Mouse (Mus musculus): ENCODE data around the gene Trappc3. TPM values are rescaled to one million over a fixed set of nuclear protein-coding genes. Genes with fewer than 3 reads are reported as not detected.

The Trappc3 gene
- polyA plus RNA-seq, 1 experiment from 2014 or later, result 17.8 TPM

DNA sequence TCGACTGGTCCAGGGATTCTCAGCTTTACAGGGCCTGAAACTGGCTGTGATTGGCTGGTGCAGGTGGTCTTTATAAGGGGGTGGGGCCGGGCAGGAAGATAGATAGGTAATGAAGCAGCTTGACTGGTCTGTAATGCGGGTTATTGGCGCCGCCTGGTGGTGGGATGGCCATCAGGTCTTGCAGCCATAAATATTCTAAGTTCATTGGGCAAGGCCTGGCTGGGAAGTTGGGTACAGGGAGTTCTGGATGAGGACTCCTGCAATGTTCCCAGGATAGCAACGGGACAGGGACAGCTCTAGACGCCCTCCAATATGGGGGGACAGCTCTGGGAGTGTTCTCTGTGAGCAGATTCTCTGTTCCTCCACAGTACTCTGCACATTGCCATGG is 47.8 kb downstream of the Trappc3 start:
- Histone ChIP-seq H3K4me2 (replicated peaks; ENCODE audit: low read depth, low read length) (peak overlapping the region; percentile 37), H3K27ac (ENCODE audit: low read depth, low read length) (no peak overlapping the region), H3K4me3 (ENCODE audit: low read depth, low read length) (peak overlapping the region; percentile 25), H3K27me3 (ENCODE audit: control insufficient read depth, insufficient read depth, low read length) (no peaks in the 10 kb centered on the region), H3K36me3 (ENCODE audit: control insufficient read depth, insufficient read depth, low read length) (no peaks in the 10 kb centered on the region), H3K9me3 (ENCODE audit: control insufficient read depth, low read length) (no peaks in the 10 kb centered on the region), H3K9ac (ENCODE audit: low read depth, low read length) (peak overlapping the region; percentile 17; the same call in 1 of the 2 replicates), H3K4me1 (replicated peaks; ENCODE audit: control insufficient read depth, insufficient read depth, low read length) (no peaks in the 10 kb centered on the region)
- ATAC-seq (ENCODE audit: low FRiP score) (peak; percentile 86), DNase-seq (ENCODE audit: low spot score) (peak; percentile 95)
- WGBS, result 2% methylated on average over 7 of the region's 7 CpGs

DNA sequence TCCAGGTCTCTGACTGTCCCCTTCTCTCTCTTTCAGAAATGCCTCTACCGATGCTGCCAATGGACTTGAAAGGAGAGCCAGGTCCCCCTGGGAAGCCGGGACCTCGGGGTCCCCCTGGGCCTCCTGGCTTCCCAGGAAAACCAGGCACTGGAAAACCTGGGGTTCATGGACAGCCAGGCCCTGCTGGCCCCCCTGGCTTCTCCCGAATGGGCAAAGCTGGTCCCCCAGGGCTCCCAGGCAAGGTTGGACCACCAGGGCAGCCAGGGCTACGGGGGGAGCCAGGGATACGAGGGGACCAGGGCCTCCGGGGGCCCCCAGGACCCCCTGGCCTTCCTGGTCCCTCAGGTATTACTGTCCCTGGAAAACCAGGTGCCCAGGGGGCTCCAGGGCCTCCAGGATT is 48.2 kb downstream of the Trappc3 start:
- Histone ChIP-seq H3K36me3 (ENCODE audit: control insufficient read depth, insufficient read depth, low read length) (no peaks in the 10 kb centered on the region), H3K4me2 (replicated peaks; ENCODE audit: low read depth, low read length) (no peak overlapping the region), H3K27me3 (ENCODE audit: control insufficient read depth, insufficient read depth, low read length) (no peaks in the 10 kb centered on the region), H3K9ac (ENCODE audit: low read depth, low read length) (no peak overlapping the region), H3K4me3 (ENCODE audit: low read depth, low read length) (no peak overlapping the region), H3K27ac (ENCODE audit: low read depth, low read length) (no peak overlapping the region), H3K9me3 (ENCODE audit: control insufficient read depth, low read length) (no peaks in the 10 kb centered on the region), H3K4me1 (replicated peaks; ENCODE audit: control insufficient read depth, insufficient read depth, low read length) (no peaks in the 10 kb centered on the region)
- ATAC-seq (ENCODE audit: low FRiP score) (no peak), DNase-seq (ENCODE audit: low spot score) (no peak)
- 75% methylated on average over 7 of the region's 7 CpGs for WGBS

DNA sequence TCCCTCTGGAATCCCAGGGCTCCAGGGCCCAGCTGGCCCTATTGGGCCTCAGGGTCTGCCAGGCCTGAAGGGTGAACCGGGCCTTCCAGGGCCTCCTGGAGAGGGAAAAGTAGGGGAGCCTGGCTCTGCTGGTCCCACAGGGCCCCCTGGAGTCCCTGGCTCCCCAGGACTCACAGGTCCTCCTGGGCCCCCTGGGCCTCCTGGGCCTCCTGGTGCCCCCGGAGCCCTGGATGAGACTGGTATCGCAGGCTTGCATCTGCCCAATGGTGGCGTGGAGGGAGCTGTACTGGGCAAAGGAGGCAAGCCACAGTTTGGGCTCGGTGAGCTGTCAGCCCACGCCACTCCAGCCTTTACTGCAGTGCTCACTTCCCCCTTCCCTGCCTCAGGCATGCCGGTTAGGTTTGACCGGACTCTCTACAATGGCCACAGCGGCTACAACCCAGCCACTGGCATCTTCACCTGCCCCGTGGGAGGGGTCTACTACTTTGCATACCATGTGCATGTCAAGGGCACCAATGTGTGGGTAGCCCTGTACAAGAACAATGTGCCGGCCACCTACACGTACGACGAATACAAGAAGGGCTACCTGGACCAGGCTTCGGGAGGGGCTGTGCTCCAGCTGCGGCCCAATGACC is 49.6 kb downstream of the Trappc3 start:
- H3K27ac ChIP-seq (ENCODE audit: low read depth, low read length), result no peak overlapping the region
- H3K4me2 ChIP-seq (replicated peaks; ENCODE audit: low read depth, low read length), result no peak overlapping the region
- ATAC-seq (ENCODE audit: low FRiP score) (no peak), DNase-seq (ENCODE audit: low spot score) (no peak)
- H3K36me3 ChIP-seq (ENCODE audit: control insufficient read depth, insufficient read depth, low read length), result peaks cover 7% of the 10 kb centered on the region
- no peaks in the 10 kb centered on the region for H3K4me1 ChIP-seq (replicated peaks; ENCODE audit: control insufficient read depth, insufficient read depth, low read length)
- H3K9me3 ChIP-seq (ENCODE audit: control insufficient read depth, low read length), result no peaks in the 10 kb centered on the region
- no peaks in the 10 kb centered on the region for H3K27me3 ChIP-seq (ENCODE audit: control insufficient read depth, insufficient read depth, low read length)
- H3K4me3 ChIP-seq (ENCODE audit: low read depth, low read length), result no peak overlapping the region
- WGBS, result 88% methylated on average over 16 of the region's 16 CpGs
- no peak overlapping the region for H3K9ac ChIP-seq (ENCODE audit: low read depth, low read length)

DNA sequence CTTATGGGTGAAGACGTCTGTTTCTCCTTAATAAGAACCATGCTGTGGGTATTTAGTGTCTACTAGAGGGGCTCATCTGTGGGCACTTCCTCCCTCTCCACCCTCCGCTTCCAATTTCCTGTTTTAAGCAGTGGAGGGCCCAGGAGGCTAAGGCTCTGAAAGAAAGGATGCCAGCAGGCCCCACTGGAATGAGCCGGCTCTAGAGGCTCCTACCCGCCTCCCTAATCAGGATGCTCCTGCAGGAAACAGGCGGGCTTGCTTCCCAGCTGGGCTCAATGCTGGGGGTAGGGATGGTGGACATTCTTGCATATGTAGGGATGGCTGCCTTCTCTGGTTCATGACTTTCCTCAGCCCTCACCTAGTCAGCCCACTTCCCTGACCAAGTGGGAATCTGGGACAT is 51.1 kb downstream of the Trappc3 start:
- no peaks in the 10 kb centered on the region for H3K4me1 ChIP-seq (replicated peaks; ENCODE audit: control insufficient read depth, insufficient read depth, low read length)
- no peaks in the 10 kb centered on the region for H3K9me3 ChIP-seq (ENCODE audit: control insufficient read depth, low read length)
- ATAC-seq (ENCODE audit: low FRiP score) (no peak), DNase-seq (ENCODE audit: low spot score) (no peak)
- no peak overlapping the region for H3K4me2 ChIP-seq (replicated peaks; ENCODE audit: low read depth, low read length)
- H3K9ac ChIP-seq (ENCODE audit: low read depth, low read length), result no peak overlapping the region
- H3K27ac ChIP-seq (ENCODE audit: low read depth, low read length), result 0 out of 2 replicates have a peak overlapping the region, but pooled peaks have one; percentile 10
- no peak overlapping the region for H3K4me3 ChIP-seq (ENCODE audit: low read depth, low read length)
- no peaks in the 10 kb centered on the region for H3K27me3 ChIP-seq (ENCODE audit: control insufficient read depth, insufficient read depth, low read length)
- 38% methylated on average over 5 of the region's 5 CpGs for WGBS
- peaks cover 13% of the 10 kb centered on the region for H3K36me3 ChIP-seq (ENCODE audit: control insufficient read depth, insufficient read depth, low read length)

DNA sequence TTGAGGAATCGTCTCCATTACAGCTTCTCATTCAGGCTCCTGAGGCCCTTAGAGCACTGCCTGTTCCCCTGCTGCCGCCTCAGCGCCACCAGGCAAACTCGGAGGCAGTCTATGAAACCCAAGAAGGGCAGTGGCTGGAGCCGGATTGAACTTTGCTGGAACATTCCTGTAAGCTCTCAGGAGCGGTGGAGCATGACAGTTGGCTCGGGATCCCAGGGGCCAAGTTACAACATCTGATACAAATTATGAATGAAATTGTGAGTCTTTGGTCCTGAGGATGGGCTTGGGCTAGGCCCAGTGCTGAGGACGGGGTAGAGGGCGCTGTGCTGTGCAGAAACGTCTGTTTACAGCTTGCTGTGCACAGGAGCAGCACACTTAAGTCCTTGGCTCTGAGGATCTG is 52.3 kb downstream of the Trappc3 start:
- DNase-seq (ENCODE audit: low spot score), result no peak
- WGBS, result 51% methylated on average over 10 of the region's 10 CpGs

DNA sequence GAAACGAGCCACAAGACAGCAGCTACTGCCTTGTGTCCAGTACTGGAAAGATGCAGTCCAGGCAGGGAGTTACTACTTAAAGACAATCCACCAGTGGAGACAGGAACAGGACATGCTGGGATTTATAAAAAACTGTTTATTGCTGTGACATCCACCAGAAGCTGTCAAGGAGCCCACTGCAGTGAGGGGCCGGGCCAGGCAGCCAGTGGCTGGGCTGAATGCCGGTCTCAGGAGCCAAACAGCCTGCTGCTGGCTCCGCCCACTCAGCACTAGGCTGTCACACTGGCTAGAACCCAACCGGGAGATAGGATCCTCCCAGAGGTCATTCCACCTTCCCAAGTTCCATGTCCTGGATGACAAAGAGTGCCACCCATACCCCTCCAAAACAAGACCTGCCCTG is 53.8 kb downstream of the Trappc3 start:
- Histone ChIP-seq H3K27me3 (ENCODE audit: control insufficient read depth, insufficient read depth, low read length) (no peaks in the 10 kb centered on the region), H3K9ac (ENCODE audit: low read depth, low read length) (no peak overlapping the region), H3K9me3 (ENCODE audit: control insufficient read depth, low read length) (no peaks in the 10 kb centered on the region), H3K4me3 (ENCODE audit: low read depth, low read length) (no peak overlapping the region), H3K4me2 (replicated peaks; ENCODE audit: low read depth, low read length) (no peak overlapping the region), H3K36me3 (ENCODE audit: control insufficient read depth, insufficient read depth, low read length) (peaks cover 15% of the 10 kb centered on the region), H3K4me1 (replicated peaks; ENCODE audit: control insufficient read depth, insufficient read depth, low read length) (no peaks in the 10 kb centered on the region), H3K27ac (ENCODE audit: low read depth, low read length) (no peak overlapping the region)
- DNase-seq (ENCODE audit: low spot score), result no peak
- 45% methylated on average over 5 of the region's 5 CpGs for WGBS
- ATAC-seq (ENCODE audit: low FRiP score), result no peak

More for the DNA sequence above, 52.3 kb downstream of the Trappc3 start:
- peaks cover 15% of the 10 kb centered on the region for H3K36me3 ChIP-seq (ENCODE audit: control insufficient read depth, insufficient read depth, low read length)
- 0 out of 2 replicates have a peak overlapping the region, but pooled peaks have one; percentile 17 for H3K27ac ChIP-seq (ENCODE audit: low read depth, low read length)
- no peak overlapping the region for H3K4me3 ChIP-seq (ENCODE audit: low read depth, low read length)
- no peak overlapping the region for H3K9ac ChIP-seq (ENCODE audit: low read depth, low read length)
- H3K27me3 ChIP-seq (ENCODE audit: control insufficient read depth, insufficient read depth, low read length), result no peaks in the 10 kb centered on the region
- no peaks in the 10 kb centered on the region for H3K9me3 ChIP-seq (ENCODE audit: control insufficient read depth, low read length)
- H3K4me2 ChIP-seq (replicated peaks; ENCODE audit: low read depth, low read length), result no peak overlapping the region
- no peaks in the 10 kb centered on the region for H3K4me1 ChIP-seq (replicated peaks; ENCODE audit: control insufficient read depth, insufficient read depth, low read length)
- ATAC-seq (ENCODE audit: low FRiP score), result no peak

DNA sequence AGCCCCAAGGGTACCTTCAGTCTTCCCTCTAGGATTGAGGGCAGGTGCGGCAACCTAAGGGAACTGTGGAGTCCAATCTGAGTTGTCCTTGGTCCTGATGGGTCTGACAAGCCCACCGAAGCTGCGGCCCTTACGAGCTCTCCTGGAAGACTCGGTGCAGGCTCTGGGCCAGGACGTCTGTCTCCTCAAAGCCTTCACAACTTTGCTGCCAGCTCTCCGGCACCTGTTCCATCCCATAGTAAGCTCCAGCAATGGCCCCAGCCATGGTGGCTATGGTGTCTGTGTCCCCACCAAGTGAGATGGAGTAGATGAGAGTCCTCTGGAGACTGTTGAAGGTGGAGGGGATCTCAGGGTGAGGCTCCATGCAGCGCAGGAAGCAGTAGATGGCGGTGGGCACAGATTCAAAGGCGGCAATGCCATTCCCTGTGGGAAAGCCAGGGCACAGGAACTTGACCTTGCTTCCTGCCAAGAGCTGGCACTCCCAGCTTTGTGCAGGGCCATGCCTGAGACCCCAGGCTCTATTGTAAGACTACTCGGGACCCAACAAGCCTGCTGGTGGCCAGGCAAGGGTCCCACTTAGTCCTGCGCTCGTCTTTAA is 54.4 kb downstream of the Trappc3 start:
- 94% methylated on average over 13 of the region's 13 CpGs for WGBS
- H3K27me3 ChIP-seq (ENCODE audit: control insufficient read depth, insufficient read depth, low read length), result no peaks in the 10 kb centered on the region
- no peaks in the 10 kb centered on the region for H3K9me3 ChIP-seq (ENCODE audit: control insufficient read depth, low read length)
- DNase-seq (ENCODE audit: low spot score) (no peak), ATAC-seq (ENCODE audit: low FRiP score) (no peak)
- peaks cover 15% of the 10 kb centered on the region for H3K36me3 ChIP-seq (ENCODE audit: control insufficient read depth, insufficient read depth, low read length)
- no peaks in the 10 kb centered on the region for H3K4me1 ChIP-seq (replicated peaks; ENCODE audit: control insufficient read depth, insufficient read depth, low read length)
- H3K9ac ChIP-seq (ENCODE audit: low read depth, low read length), result no peak overlapping the region
- no peak overlapping the region for H3K27ac ChIP-seq (ENCODE audit: low read depth, low read length)
- no peak overlapping the region for H3K4me3 ChIP-seq (ENCODE audit: low read depth, low read length)
- no peak overlapping the region for H3K4me2 ChIP-seq (replicated peaks; ENCODE audit: low read depth, low read length)

DNA sequence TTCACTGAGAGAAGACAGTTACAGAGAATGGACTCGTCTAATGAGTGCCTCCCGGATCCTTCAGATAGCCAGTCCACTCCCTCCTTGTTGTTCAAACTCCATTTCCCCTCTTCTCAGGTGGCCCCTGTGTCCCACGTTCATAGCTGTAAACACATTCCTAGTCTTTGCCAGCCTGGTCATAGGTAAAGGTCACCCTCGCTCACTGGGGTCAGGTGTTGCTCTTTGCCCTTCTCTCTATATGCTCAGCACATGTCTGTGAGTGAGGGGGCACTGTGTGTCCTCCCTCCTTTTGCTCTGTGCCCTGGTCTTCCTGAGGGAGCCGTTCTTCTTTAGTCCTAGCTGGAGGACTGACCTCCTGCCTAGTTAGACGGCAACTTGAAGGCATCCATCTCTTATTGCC is 57.7 kb downstream of the Trappc3 start:
- peaks cover 3% of the 10 kb centered on the region for H3K27me3 ChIP-seq (ENCODE audit: control insufficient read depth, insufficient read depth, low read length)
- no peak overlapping the region for H3K4me2 ChIP-seq (replicated peaks; ENCODE audit: low read depth, low read length)
- no peak for ATAC-seq (ENCODE audit: low FRiP score)
- no peak for DNase-seq (ENCODE audit: low spot score)
- 92% methylated on average over 6 of the region's 6 CpGs for WGBS
- peaks cover 15% of the 10 kb centered on the region for H3K36me3 ChIP-seq (ENCODE audit: control insufficient read depth, insufficient read depth, low read length)
- no peak overlapping the region; the same call in 1 of the 2 replicates for H3K4me3 ChIP-seq (ENCODE audit: low read depth, low read length)
- H3K4me1 ChIP-seq (replicated peaks; ENCODE audit: control insufficient read depth, insufficient read depth, low read length), result no peaks in the 10 kb centered on the region
- no peak overlapping the region for H3K9ac ChIP-seq (ENCODE audit: low read depth, low read length)
- no peak overlapping the region for H3K27ac ChIP-seq (ENCODE audit: low read depth, low read length)
- H3K9me3 ChIP-seq (ENCODE audit: control insufficient read depth, low read length), result no peaks in the 10 kb centered on the region
